Mouse (Mus musculus): ENCODE measurements around the gene Alkbh1.

Gene Alkbh1

GRCm38 (mm10) chr12:87381380-87381682 lies 62.5 kb downstream of the Alkbh1 start:
- no peak for DNase-seq (ENCODE audit: low read depth, low spot score)

- DNase-seq (ENCODE audit: low read depth, low spot score): no peak
Observed at GRCm38 (mm10) chr12:87380586-87381379, 63.0 kb downstream of the Alkbh1 start.

- no peak for DNase-seq (ENCODE audit: low read depth, low spot score)
Observed at GRCm38 (mm10) chr12:87379496-87379895, 64.3 kb downstream of the Alkbh1 start.

Data from telencephalon, adult 2 months (tissue).